Mouse (Mus musculus) retina, embryonic 14.5 days (tissue): ENCODE measurements around the gene Dnajc13.

ENCODE experiments used
- DNase-seq: peaks from one replicate; pipeline ENCODE4 v3.0.0-alpha.2; 2015; ENCODE audit warnings: low spot score

Gene Dnajc13

DNA sequence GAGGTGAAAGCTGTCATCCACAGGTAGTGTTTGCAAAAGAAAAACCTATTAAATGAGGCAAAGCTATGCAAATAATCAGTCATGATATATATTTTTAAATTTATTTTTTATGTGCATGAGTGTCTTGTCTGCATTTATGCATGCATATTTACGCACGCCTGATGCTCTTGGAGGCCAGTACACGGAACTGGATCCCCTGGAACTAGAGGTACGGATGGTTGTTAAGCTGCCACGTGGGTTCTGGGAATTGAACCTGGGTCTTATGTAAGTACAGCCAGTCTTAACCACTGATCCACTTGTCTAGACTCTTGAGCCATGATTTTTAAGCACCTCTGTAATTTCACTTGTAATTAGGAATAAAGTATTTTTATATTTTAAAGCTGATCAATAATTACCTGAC, 79.5 kb downstream of the Dnajc13 start:
- no peak for DNase-seq

DNA sequence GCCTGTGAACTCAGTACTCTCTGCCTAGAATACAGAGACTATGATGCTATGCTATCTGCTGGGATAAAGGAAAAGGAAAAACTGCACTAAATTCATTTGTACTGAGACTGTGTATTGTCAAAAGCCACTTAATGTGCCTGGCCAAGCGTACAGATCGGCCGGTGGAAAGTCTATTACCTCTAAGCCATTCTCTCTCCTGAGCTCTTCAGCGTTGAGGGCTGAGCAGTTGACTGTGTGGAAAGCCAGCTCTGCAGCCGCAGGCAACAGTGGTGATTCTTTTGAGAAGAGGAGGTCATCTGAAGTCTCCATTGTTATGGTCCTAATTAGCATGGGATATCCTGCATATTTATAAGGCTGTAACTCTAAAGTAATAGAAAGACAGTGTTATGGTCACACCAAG, 80.4 kb downstream of the Dnajc13 start:
- no peak for DNase-seq

DNA sequence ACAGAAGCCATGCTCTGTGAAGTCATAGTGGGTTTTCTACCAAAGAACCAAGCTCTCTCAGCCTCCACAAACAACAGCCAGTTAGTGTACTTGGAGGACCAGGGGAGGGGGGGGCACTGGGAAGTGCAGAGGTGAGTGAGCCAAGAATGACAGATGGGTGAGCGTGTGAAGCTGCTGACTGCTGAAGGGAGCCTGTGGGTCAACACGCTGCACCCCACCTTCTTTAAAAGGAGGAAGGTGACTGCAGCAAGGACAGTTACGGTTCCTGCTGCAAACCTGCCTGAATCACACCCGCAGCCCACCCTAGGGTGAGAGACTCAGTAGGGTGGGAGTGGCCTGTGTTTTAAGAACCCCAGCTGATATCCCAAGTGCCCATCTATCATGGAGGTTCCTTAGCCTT, 81.1 kb downstream of the Dnajc13 start:
- DNase-seq, result no peak

DNA sequence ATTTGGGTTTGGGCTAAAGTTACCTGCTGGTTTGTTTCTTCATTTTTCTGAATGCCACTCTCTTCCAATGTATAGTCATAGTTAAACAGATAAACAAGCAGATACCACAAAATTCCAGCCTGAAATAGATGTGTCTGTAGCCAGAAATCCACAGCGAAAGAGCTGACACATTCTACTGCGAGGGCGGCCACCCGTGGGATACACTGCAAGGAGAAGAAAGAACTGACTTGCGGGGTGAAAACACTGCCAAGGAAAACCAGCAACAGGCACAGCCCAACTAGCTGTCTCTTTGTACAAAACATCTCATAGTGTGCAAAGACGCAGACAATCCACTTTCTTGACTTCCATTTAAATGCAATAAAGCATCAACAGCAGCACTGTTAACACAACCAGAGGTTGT, 82.7 kb downstream of the Dnajc13 start:
- no peak for DNase-seq

DNA sequence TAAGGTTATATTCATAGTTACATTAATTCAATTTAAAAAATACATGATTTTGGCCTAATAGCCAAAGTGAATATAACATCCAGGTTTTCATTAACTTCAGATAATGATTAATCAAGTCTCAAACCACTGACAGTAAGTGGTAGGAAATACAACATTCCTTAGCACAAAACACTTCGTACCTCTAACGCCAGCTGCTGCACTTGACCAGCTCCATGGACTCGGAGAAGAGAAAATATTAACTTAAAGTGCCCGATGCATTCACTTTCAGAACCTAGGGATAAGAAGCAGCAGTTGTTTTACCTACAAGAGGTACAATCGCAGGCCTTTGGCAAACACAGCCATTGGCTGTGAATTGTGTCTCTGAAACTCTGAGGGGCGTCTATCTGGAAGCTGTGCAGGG, 90.4 kb downstream of the Dnajc13 start:
- no peak for DNase-seq

DNA sequence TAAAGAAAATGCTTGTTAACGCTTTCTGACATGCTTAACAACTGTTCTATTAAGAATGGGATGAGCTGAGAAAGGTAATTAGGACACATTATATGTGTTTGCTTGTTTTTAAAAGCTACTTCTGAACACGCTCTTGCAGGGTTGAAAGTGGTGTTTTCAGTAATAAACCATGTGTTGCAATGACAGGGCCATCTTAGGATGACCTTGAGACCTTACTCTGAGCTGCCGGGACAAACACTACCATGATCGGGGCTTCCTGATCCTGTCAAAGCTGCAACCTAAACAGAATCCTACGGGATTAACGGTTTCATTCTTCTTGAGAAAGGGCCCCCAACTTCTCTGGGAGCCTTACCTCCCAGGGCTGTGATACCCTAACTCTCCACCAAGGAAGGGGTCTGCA, 91.1 kb downstream of the Dnajc13 start:
- DNase-seq, result no peak

DNA sequence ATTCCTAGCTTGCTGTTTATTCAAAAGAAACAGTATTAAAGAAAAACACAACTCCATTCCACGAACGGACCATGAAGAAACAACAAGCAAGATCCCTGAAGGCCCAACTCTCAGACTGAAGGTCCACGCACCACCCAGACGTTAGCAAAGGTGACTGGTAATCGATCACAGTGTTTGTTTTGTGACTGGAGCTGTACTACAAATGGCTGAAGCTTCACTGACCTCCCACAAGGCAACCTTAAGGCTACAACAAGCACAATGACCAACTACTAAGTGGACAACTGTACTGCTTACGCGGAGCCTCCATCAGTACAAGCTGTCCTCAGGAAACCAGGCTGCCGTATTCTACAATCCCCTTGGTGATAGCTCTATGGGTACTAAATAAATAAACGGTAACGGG, 92.7 kb downstream of the Dnajc13 start:
- no peak for DNase-seq

DNA sequence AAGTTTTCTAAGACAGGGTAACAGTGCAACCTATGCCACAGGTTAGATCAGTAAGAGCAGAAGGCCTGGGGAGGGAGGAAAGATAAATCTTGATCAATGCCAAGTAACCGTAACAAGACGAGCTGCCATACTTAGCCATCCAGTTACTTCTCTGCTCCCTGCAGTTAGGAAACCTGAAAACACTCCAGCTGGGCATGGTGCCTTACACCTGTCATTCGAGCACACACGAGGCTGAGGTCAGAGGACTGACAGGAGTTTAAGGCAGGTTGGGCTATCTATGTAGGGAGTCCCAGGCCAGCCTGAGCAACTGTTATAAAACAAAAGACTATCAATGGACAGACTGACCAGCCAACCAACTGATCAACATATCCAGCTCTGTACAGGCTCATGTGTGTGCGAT, 96.8 kb downstream of the Dnajc13 start:
- DNase-seq, result no peak

DNA sequence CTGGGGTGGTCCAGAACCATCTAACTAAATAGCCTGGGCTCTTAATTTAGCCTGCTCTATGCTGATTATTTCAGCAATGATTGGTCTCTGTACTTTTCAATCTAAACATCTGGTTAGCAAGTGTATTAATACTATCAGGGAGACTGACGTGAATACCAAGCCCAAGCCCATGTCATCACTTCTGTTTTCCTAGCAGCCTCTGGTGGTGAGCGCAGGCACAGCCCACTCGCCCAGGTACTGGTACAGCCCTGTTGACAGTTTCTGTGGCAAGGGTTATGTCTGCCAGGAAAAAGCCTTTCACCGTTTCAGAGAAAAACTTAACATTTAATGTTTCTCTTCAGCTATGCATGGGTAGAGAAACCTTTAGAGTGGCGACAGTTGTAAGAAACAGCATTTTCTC, 98.5 kb downstream of the Dnajc13 start:
- DNase-seq, result no peak

DNA sequence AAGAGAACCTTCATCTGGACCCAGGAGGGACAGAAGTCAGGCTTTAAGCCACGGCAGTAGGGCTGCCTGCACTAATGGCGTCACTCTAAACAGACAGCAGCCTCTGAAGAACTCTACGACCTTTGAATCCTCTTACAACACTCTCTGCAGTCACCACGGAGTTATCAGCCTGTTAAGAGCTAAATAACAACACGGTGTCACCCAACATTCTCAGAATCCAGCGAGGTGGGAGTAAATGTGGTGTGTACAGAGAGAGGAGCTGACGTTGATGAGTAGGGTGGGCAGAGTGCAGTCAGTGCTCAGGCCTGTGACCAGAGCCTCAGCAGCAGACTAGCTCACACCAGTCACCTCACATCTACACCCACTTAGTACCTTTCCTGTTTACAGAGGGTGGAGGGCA, 101.6 kb downstream of the Dnajc13 start:
- no peak for DNase-seq

DNA sequence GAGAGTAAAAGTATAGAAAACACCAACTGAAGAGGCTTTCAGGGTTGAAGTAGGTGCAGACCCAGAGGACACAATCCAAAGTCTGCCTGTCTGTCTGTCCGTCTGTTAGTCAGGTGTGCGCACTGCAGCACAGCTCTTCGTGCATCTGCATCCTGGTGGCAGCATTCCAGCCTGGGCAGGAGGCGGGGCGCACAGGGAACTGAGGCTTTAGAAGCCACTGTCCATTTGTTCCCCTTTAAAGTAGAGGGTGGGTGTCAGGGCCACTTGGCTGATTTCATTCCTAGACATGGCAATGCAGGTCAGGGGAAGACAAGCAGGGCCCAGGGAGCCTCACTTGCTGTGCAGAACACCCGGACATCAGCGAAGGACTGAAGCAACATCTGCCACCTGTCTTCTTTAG, 105.4 kb downstream of the Dnajc13 start:
- no peak for DNase-seq

DNA sequence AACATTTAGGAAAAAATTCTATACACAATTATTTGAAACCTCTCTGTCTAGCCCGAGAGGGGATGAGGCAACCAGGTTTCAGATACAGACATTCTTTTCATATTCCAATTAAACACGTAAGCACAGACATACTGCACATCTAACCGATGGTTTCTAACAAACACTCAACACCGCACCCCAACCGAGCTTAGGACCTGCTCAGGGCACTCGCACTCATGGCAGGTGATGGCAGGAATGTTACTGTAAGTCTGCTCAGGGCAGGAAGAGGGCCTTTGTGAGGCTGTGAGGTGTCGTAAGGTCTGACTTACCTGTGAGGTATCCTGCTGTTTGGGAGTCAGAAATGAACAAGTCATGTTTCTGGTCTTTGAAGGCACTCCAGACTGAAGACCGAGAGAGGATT, 106.2 kb downstream of the Dnajc13 start:
- DNase-seq, result no peak

DNA sequence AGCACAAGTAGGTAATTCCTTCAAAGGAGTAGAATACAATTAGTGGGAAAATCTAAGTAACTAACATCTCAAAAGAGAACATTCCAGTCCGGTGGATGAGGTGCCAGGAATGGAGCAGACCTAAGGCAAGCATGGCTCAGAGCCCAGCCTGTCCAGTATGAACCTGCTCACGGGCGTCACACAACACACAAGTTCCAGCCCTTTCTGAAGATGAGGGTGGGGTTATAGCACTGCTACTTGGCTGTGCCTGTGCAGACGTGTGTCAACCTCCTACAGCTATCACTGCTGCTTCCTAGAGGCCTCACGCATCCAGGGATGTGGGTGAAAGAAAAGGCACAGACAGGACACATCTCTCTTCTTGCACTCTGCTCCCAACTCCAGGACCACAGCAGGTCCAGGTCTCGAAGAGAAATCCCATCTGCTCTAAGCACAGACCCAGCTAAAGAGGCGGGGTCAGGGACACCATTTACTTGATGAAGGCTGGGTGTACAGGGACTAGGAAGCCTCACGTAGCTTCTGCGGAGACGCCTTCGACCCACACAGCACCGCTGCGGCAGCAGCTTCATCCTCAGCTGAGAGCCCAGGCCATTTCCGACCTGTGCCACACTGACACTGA, 107.5 kb downstream of the Dnajc13 start:
- no peak for DNase-seq

DNA sequence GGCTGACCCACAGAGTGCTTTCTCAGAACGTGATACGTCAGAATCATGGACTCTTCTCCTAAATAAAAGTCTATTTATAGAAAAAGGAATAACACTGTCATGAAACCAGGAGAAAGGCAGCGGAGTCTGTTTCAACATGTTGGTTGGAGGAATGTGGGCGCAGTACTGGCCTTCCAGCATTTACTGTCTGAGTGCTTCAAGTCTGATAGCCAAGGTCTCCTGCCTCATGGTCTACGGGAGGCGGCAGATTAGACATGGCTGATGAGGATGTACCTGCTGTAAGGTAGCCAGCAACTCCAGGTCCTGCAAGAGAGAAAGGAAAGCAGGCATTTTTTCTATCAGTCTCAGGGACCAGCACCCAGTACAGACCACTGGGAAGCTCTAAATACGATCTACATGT, 110.6 kb downstream of the Dnajc13 start:
- no peak for DNase-seq

DNA sequence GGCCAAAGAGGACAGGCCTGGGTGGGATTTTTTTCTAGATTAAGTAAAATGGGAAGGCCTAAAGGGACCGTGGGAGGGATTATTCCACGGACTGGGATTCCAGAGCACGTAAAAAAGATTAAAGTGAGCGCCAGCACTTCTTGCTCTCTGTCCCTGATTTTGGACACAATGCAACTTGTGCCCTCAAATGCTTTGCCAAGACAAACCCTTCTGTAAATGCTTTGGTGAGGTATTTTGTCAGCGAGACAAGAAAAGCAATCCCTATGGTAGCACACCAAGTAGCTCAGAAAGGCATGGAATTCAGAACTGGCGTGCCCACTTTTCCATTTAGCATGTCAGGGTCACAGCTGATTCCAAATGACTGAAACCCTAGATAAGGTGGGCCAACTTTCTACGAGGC, 113.8 kb downstream of the Dnajc13 start:
- no peak for DNase-seq

DNA sequence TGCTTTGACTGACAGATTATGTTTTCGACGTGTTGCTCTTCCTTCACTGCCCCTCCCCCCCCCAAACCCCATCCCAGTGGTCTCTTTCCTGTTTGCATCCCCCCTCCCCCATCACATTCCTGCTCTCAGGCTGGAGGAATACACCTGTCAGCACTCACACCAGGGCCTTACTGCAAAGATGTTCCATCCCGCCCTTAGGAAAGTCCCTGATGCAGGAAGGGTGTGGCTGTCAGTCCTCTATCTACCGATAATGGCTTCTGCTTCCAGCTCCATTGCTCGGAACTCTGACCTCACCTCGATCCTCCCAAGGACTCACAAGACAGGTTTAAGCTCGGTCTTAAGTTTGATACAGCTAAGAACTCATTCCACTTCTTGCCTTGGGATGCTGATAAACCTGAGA, 116.0 kb downstream of the Dnajc13 start:
- no peak for DNase-seq

DNA sequence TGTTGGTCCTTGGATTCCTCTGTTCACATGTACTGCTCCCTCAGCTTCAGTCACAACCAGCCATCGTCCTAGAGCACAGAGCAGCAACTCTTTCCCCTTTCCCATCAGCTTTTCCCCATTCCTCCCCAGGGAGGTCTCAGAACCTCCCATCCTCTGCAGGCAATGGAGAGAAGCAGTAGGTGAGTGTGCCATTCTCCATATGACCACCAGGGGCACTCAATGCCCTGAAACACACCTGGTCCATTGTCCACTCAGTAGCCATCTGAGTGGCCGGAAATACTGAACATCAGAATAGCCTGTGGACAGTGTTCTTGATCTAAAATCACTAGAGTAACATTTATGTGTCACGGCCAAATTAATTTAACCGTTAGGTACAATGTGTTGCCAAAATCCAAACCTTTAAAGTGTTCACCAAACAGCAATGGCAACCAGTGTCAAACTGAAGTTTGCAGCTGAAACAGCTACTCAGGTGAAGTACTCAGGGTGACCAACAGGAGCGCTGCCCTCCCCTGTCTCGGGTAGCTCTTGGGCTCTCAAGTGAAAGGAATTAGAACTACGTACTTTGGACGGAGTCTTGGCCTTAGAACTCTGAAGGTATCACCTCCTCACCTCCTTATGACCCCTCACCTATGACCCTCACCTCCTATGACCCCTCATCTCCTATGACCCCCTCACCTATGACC, 118.3 kb downstream of the Dnajc13 start:
- DNase-seq, result peak; percentile 35

DNA sequence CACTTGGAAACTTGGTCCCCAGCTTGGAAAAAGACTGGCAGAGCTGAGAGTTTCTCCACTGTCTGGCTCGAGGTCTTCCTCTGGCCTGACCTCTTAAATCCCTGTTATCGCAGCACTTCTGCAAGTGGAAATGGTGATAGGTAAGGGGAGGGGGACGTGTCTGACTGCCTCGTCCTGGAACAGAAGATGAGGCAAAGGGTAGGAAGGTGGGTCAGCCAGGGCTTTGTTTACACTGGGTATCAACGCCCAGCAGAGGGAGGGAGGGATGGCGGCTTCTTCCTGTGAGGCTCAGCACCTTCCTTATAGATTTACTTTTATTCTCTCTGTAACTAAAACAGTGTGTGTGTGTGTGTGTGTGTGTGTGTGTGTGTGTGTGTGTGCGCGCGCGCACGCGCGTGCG, 119.9 kb downstream of the Dnajc13 start:
- DNase-seq, result no peak

DNA sequence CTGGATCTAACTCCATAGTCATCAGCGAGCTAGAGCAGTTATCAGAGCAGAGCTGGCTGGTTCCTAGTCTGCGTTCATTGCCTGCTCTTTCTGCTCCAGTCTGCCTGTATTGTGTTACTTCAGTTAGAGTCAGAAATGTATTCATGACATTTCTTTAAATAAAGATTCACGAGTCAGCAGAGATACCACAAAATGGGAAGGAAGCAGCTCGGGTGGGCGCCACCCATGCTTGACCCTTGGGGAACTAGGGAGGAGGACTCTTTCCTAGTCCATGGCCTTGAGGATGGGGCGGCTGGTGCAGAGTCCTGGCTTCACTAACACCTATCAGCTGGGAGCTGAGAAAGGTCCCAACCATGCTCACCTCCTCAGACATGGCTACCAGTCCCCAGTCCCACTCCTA, 122.4 kb downstream of the Dnajc13 start:
- no peak for DNase-seq

DNA sequence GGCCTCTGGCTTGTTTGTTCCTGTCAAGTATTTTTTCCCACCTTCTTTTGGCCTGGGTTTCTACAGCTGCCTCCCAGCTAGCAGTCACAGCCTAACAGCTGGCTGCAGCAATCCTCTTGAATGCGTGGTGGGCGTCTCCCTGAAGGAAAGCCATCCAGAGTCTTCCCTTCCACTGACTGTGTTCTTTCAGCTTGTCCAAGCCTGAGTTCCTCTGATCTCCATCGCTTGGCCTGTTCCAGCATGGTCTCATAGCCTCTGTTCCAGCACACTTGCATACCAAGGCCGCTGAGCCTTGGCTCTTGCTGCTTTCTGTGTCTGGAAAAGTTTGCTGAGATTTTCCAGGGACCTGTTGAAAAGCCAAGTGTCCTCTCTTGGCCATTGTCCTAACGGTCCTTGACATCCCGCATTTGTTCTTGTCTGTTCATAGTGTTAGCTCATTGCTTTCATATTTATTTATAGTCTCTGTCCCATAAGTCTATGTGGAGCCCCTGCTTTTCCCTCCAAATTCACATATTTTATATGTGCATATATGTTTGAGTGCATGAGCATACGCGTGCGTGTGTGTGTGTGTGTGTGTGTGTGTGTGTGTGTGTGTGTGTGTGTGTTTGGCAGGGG, 132.5 kb downstream of the Dnajc13 start:
- DNase-seq, result no peak

DNA sequence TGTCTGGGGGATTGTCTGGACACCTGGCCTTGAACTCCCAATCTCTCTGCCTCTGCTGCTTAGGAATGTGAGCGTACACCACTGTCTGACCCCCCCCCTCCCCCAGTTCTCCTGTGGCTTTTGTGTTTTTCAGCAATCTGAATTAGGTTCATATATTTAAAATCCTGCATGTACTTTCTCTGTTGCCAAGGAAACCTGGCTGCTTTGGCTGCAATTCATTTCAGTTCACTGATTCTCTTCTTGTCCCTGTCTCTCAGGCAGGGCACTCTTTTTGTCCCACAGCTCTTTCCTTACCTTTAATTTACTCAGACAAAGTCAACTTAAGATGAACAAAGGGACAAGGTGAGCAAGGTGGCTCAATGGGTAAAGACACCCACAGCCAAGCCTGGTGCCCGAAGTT, 134.6 kb downstream of the Dnajc13 start:
- DNase-seq, result peak; percentile 26

DNA sequence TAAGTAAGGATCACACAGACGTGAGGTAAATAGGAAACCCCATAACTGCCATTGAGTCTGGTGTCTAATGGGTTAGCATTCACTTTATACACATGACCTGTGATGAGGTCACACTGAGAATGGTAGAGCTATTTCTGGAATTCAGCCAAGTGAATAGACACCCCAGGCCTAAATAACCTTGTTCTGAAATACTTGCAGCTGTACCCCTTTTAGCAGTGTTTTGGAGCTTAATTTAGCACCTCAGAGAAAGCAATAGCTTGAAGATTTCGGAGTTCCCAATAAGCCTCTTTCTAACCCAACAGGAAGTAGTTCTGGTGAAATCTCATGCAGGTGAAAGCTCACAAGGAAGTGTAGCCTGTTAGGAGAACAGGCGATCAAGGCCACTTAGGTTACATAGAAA, 135.9 kb downstream of the Dnajc13 start, which contains the start of gene Ackr4:
TSS of gene Ackr4 (minus strand) at position 101 of the 400 bp plus-strand sequence.
- DNase-seq, result no peak

DNA sequence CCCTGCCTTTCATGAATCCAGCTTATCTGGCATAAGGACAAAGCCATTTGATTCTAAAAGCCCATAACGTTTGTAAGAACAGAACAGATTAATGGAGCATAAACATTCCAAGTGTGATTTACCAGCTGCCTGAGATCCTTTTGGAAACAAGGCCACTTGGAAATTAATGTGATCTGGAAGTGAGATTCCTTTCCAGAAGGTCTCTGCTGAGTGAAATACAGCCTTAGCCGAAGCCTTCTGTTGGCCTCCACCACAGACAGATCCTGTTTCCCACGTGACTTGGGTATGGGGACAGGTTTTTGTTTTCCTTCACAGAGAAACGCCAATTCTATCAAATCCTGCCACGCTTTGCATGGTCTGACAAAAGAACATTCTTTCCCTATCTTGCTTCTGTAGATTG, 139.1 kb downstream of the Dnajc13 start:
- no peak for DNase-seq

DNA sequence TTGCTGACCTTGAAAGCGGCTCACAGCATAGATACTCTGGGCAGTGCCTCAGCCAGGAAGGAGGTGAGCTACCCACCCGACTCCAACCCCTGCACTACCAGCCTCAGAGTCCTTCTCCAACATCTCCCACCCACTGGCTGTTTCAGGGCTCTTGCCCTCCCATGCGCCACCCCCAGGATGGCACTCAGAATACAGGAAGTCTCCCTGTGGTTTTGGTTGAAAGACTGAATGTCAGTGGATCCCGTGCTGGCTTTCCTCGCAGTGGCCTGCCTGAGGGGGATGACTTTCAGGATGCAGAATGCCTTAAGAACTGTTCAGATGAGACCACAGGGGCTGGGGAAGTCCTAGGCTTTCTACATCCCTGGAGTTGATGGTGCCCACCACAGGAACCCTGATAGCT, 139.6 kb downstream of the Dnajc13 start:
- no peak for DNase-seq
